Mouse (Mus musculus) left cerebral cortex, adult 6 months (tissue): Measurements from ENCODE around the gene Trpd52l3. TPM values are rescaled to one million over a fixed set of nuclear protein-coding genes. Genes with fewer than 3 reads are reported as not detected.

Source experiments
- long read RNA-seq, 2 experiments: library from polyadenylated mRNA; unstranded; transcript quantifications; one replicate each; pipeline ENCODE4 v2.0.0; 2019 to 2020
- polyA plus RNA-seq: library from polyadenylated mRNA; unstranded; fragments of <200 nt; fragmentation: Nextera tagmentation; gene quantifications from 2 replicates; pipeline ENCODE4 v1.2.3, GENCODE M21; 2021

Gene Trpd52l3
- not detected in 2 replicates for polyA plus RNA-seq
- long read RNA-seq, experiment 1, result 0 reads
- long read RNA-seq, experiment 2, result 0 reads

DNA sequence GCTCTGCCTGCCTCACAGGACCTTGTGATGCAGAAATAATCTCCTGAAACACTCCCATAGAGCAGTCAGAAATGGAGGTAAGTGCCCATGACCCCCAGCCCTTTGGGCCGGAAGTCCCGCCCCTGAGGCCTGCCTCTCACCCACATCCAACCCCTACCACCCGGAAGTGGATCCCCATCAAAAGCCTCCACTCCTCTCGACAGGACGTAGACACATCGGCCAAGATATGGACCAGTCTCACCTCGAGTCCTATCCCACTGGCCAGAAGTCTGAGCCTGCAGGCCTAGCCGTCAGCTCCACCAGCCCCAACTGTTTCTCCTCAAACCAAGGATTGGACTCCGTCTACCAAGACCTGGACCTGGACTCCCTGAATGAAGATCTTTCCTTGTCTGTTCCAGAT is at the start of gene Trpd52l3:
Gene Trpd52l3, plus strand, starts transcription at position 170 of the 400 bp plus-strand sequence.

GRCm38 (mm10) chr19:30029894-30030635 is 26.5 kb downstream of the Trpd52l3 start, which contains the start of gene Uhrf2:
TSS of gene Uhrf2 (plus strand) at chr19:30030513.

Other genes starting within 250 kb of the Trpd52l3 start
- gene 9930021J03Rik, start 197.8 kb upstream of the Trpd52l3 start, polyA plus RNA-seq, result 3.2 and 4.5 TPM in 2 replicates
- gene Ranbp6, start 190.8 kb upstream of the Trpd52l3 start, polyA plus RNA-seq, result 7.9 and 10.1 TPM in 2 replicates
- gene Il33, start 78.7 kb upstream of the Trpd52l3 start, polyA plus RNA-seq, result 63.2 and 78.7 TPM in 2 replicates
- gene Uhrf2, start 26.7 kb downstream of the Trpd52l3 start, polyA plus RNA-seq, result 7.6 and 13.9 TPM in 2 replicates
- 4.0 and 16.6 TPM in 2 replicates for gene Gldc, start 171.6 kb downstream of the Trpd52l3 start, polyA plus RNA-seq
- 0.10 TPM in 1 of 2 replicates, not detected in the other for gene Mbl2, start 229.2 kb downstream of the Trpd52l3 start, polyA plus RNA-seq